Mouse (Mus musculus) limb, embryonic 13.5 days (tissue): Measurements from ENCODE around the gene Rab36. TPM values are rescaled to one million over a fixed set of nuclear protein-coding genes. Genes with fewer than 3 reads are reported as not detected.

Experiments used
- ATAC-seq: fragments of 200-750 bp; cut with Nextera tagmentation; 2 replicates; pipeline ENCODE4 v1.8.0; 2017; ENCODE audit warnings: low read depth, moderate number of reproducible peaks, moderate TSS enrichment; ENCODE audit not compliant: low FRiP score
- H3K27ac ChIP-seq: fragments of 300-500 bp; sonication (generic); 2 replicates; pipeline ENCODE4 v1.5.1; 2015; ENCODE audit warnings: inconsistent platforms, mild to moderate bottlenecking, moderate library complexity
- H3K27me3 ChIP-seq: fragments of 300-500 bp; sonication (generic); 2 replicates; pipeline ENCODE4 v1.6.1; 2015; ENCODE audit warnings: mild to moderate bottlenecking, inconsistent platforms
- H3K36me3 ChIP-seq: fragments of 300-500 bp; sonication (generic); 2 replicates; pipeline ENCODE4 v1.6.1; 2015; ENCODE audit warnings: inconsistent platforms, mild to moderate bottlenecking, moderate library complexity
- H3K4me1 ChIP-seq: fragments of 300-500 bp; sonication (generic); 2 replicates; pipeline ENCODE4 v1.6.1; 2015; ENCODE audit warnings: inconsistent platforms
- H3K4me2 ChIP-seq: fragments of 300-500 bp; sonication (generic); replicated peaks from 2 replicates; pipeline ENCODE4 v1.6.1; 2015; ENCODE audit warnings: inconsistent platforms, mild to moderate bottlenecking, moderate library complexity
- H3K4me3 ChIP-seq: fragments of 300-500 bp; sonication (generic); 2 replicates; pipeline ENCODE4 v1.5.1; 2015; ENCODE audit warnings: moderate library complexity, mild to moderate bottlenecking, inconsistent platforms
- H3K9ac ChIP-seq: fragments of 300-500 bp; sonication (generic); 2 replicates; pipeline ENCODE4 v1.6.1; 2015; ENCODE audit warnings: mild to moderate bottlenecking, inconsistent platforms
- H3K9me3 ChIP-seq: fragments of 300-500 bp; sonication (generic); 2 replicates; pipeline ENCODE4 v1.6.1; 2016; ENCODE audit warnings: inconsistent platforms
- WGBS: fragments of 180-500 bp; shearing (Covaris S2); methylation state at CpG from one replicate; pipeline ENCODE4 v1.1.7; 2015; 5-methylcytosine and 5-hydroxymethylcytosine counted together
- polyA plus RNA-seq: library from polyadenylated mRNA; unstranded; fragments of >200 nt; fragmentation: Nextera tagmentation; extraction: Ambion mirVana; gene quantifications from 2 replicates; pipeline ENCODE4 v1.2.1, GENCODE M21; 2015

The Rab36 gene
- polyA plus RNA-seq, 1 experiment from 2014 or later: 11.2 TPM

DNA sequence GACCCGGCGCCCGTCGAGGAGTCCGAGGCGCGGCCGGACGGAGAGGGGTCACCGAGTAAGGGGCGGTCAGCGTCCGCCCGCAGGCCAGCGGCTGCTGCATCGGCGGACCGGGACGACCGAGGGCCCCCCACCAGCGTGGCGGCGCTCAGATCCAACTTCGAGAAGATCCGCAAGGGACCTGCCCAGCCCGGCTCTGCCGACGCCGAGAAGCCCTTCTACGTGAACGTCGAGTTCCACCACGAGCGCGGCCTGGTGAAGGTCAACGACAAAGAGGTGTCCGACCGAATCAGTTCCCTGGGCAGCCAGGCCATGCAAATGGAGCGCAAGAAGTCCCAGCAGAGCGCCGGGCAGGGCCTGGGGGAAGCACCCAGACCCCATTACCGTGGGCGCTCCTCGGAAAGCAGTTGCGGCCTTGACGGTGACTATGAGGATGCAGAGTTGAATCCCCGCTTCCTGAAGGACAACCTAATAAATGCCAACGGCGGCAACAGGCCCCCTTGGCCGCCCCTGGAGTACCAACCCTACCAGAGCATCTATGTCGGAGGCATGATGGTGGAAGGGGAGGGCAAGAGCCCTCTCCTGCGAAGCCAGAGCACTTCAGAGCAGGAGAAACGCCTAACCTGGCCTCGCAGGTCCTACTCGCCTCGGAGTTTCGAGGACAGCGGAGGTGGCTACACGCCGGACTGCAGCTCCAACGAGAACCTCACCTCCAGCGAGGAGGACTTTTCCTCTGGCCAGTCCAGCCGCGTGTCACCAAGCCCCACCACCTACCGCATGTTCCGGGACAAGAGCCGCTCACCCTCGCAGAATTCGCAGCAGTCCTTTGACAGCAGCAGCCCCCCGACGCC is 24.7 kb downstream of the Rab36 start:
- H3K4me2 ChIP-seq: peak overlapping the region; percentile 97
- H3K9ac ChIP-seq: peak overlapping the region; percentile 86
- 1% methylated on average over 71 of the region's 71 CpGs for WGBS
- H3K36me3 ChIP-seq: peaks cover 23% of the 10 kb centered on the region
- ATAC-seq: no peak
- H3K27me3 ChIP-seq: no peaks in the 10 kb centered on the region
- no peaks in the 10 kb centered on the region for H3K9me3 ChIP-seq
- no peak overlapping the region for H3K27ac ChIP-seq
- H3K4me3 ChIP-seq: peak overlapping the region; percentile 89
- H3K4me1 ChIP-seq: peaks cover 54% of the 10 kb centered on the region

- Histone ChIP-seq H3K27ac (no peak overlapping the region), H3K27me3 (no peaks in the 10 kb centered on the region), H3K9me3 (no peaks in the 10 kb centered on the region), H3K4me1 (peaks cover 55% of the 10 kb centered on the region), H3K9ac (peak overlapping the region; percentile 86), H3K4me2 (peak overlapping the region; percentile 97), H3K36me3 (peaks cover 26% of the 10 kb centered on the region), H3K4me3 (peak overlapping the region; percentile 89)
- 13% methylated on average over 6 of the region's 6 CpGs for WGBS
- no peak for ATAC-seq
These were observed 25.3 kb downstream of the Rab36 start for GRCm38 (mm10) chr10:75062189-75062561.

GRCm38 (mm10) chr10:75062621-75063020 is 25.8 kb downstream of the Rab36 start:
- peak overlapping the region; percentile 86; the same call in 1 of the 2 replicates for H3K9ac ChIP-seq
- no peak overlapping the region for H3K27ac ChIP-seq
- H3K27me3 ChIP-seq: no peaks in the 10 kb centered on the region
- H3K4me3 ChIP-seq: peak overlapping the region; percentile 89
- ATAC-seq: no peak
- WGBS: 28% methylated on average over 6 of the region's 6 CpGs
- H3K36me3 ChIP-seq: peaks cover 26% of the 10 kb centered on the region
- H3K9me3 ChIP-seq: no peaks in the 10 kb centered on the region
- peak overlapping the region; percentile 97 for H3K4me2 ChIP-seq
- peaks cover 59% of the 10 kb centered on the region for H3K4me1 ChIP-seq

GRCm38 (mm10) chr10:75063301-75063965 is 26.6 kb downstream of the Rab36 start:
- no peak for ATAC-seq
- no peaks in the 10 kb centered on the region for H3K9me3 ChIP-seq
- 0 out of 2 replicates have a peak overlapping the region, but pooled peaks have one; percentile 31 for H3K9ac ChIP-seq
- peaks cover 67% of the 10 kb centered on the region for H3K4me1 ChIP-seq
- H3K36me3 ChIP-seq: peaks cover 26% of the 10 kb centered on the region
- no peak overlapping the region for H3K27ac ChIP-seq
- H3K27me3 ChIP-seq: no peaks in the 10 kb centered on the region
- WGBS: 68% methylated on average over 12 of the region's 12 CpGs
- peak overlapping the region; percentile 97 for H3K4me2 ChIP-seq
- H3K4me3 ChIP-seq: peak overlapping the region; percentile 89

- no peak overlapping the region for H3K4me2 ChIP-seq
- peaks cover 69% of the 10 kb centered on the region for H3K4me1 ChIP-seq
- H3K36me3 ChIP-seq: peaks cover 26% of the 10 kb centered on the region
- H3K4me3 ChIP-seq: no peak overlapping the region
- H3K9me3 ChIP-seq: no peaks in the 10 kb centered on the region
- WGBS: 79% methylated on average over 6 of the region's 6 CpGs
- ATAC-seq: no peak
- H3K27ac ChIP-seq: no peak overlapping the region
- no peak overlapping the region for H3K9ac ChIP-seq
- no peaks in the 10 kb centered on the region for H3K27me3 ChIP-seq
These were observed 28.8 kb downstream of the Rab36 start for GRCm38 (mm10) chr10:75065691-75066090.

GRCm38 (mm10) chr10:75067446-75067845 is 30.6 kb downstream of the Rab36 start:
- H3K9me3 ChIP-seq: no peaks in the 10 kb centered on the region
- H3K4me2 ChIP-seq: no peak overlapping the region
- H3K27me3 ChIP-seq: no peaks in the 10 kb centered on the region
- peaks cover 67% of the 10 kb centered on the region for H3K4me1 ChIP-seq
- H3K27ac ChIP-seq: no peak overlapping the region
- H3K36me3 ChIP-seq: peaks cover 30% of the 10 kb centered on the region
- no peak overlapping the region for H3K9ac ChIP-seq
- ATAC-seq: no peak
- H3K4me3 ChIP-seq: no peak overlapping the region

GRCm38 (mm10) chr10:75068086-75068485 is 31.2 kb downstream of the Rab36 start:
- H3K36me3 ChIP-seq: peaks cover 30% of the 10 kb centered on the region
- ATAC-seq: no peak
- H3K9me3 ChIP-seq: no peaks in the 10 kb centered on the region
- peaks cover 63% of the 10 kb centered on the region for H3K4me1 ChIP-seq
- no peak overlapping the region for H3K9ac ChIP-seq
- H3K4me3 ChIP-seq: no peak overlapping the region
- no peaks in the 10 kb centered on the region for H3K27me3 ChIP-seq
- 41% methylated on average over 2 of the region's 2 CpGs for WGBS
- no peak overlapping the region for H3K4me2 ChIP-seq
- H3K27ac ChIP-seq: no peak overlapping the region

- no peak overlapping the region for H3K4me2 ChIP-seq
- 51% methylated on average over 12 of the region's 12 CpGs for WGBS
- H3K27me3 ChIP-seq: no peaks in the 10 kb centered on the region
- H3K4me3 ChIP-seq: no peak overlapping the region
- peaks cover 56% of the 10 kb centered on the region for H3K4me1 ChIP-seq
- peaks cover 30% of the 10 kb centered on the region for H3K36me3 ChIP-seq
- H3K9me3 ChIP-seq: no peaks in the 10 kb centered on the region
- ATAC-seq: no peak
- H3K27ac ChIP-seq: no peak overlapping the region
- no peak overlapping the region for H3K9ac ChIP-seq
These were observed 31.9 kb downstream of the Rab36 start for GRCm38 (mm10) chr10:75068624-75069328.

GRCm38 (mm10) chr10:75070281-75070976 is 33.6 kb downstream of the Rab36 start:
- Histone ChIP-seq H3K27ac (no peak overlapping the region), H3K4me1 (peaks cover 40% of the 10 kb centered on the region), H3K36me3 (peaks cover 24% of the 10 kb centered on the region), H3K27me3 (no peaks in the 10 kb centered on the region), H3K9me3 (no peaks in the 10 kb centered on the region), H3K4me2 (no peak overlapping the region), H3K4me3 (no peak overlapping the region), H3K9ac (no peak overlapping the region)
- 62% methylated on average over 11 of the region's 11 CpGs for WGBS
- no peak for ATAC-seq

- H3K9ac ChIP-seq: no peak overlapping the region
- peaks cover 24% of the 10 kb centered on the region for H3K4me1 ChIP-seq
- WGBS: 86% methylated on average over 5 of the region's 5 CpGs
- peaks cover 17% of the 10 kb centered on the region; the same call in 1 of the 2 replicates for H3K36me3 ChIP-seq
- H3K4me2 ChIP-seq: no peak overlapping the region
- H3K9me3 ChIP-seq: no peaks in the 10 kb centered on the region
- H3K27ac ChIP-seq: no peak overlapping the region
- no peak for ATAC-seq
- H3K27me3 ChIP-seq: no peaks in the 10 kb centered on the region
- H3K4me3 ChIP-seq: no peak overlapping the region
These were observed 38.8 kb downstream of the Rab36 start for GRCm38 (mm10) chr10:75075665-75076064.

DNA sequence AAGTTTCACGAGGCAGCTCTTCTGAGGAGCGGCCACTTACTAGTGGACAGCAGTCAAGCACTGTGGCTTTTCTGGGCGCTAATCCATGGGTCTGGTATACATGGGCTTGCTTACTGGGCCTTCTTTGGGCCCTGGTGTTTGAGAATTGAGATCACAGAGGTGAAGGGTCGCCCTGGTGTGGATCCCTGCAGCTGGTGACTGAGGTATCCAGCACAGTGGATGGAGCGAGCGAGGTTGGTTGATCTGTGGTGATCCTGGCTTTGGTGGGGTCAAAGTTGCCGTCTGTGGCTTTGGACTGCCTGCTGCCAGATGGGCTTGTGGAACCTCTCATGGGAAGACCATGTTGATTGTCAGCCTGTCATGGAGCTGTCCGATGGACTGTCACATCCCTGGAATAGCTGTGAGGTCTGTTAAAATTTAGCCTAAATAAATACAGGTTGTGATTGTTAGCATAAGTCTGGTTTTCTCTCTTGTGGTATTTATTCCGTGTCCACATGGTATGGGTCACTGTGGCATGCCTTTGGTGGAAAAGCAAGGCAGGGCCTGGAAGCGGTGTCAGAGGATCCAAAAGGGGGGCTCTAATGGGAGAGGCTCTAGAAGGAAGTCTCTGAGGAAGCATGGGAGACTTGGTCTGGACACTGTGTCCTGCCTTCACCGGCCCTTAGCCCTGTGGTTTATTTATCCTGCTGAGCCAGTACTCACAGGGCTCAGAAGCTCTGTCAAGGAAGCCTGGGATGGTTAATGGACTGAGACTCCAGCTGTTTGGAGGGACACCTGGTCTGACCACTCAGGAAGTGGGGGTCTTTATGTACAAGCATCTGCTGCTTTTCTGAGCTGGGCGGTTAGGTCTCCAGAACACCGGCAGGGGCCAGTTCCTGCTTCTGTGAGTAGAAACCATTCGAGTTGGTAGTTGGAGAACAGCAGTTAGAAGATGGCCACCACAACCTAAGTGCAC is 41.6 kb downstream of the Rab36 start:
- Histone ChIP-seq H3K9ac (no peak overlapping the region), H3K36me3 (peaks cover 19% of the 10 kb centered on the region; the same call in 1 of the 2 replicates), H3K27ac (no peak overlapping the region), H3K9me3 (no peaks in the 10 kb centered on the region), H3K4me3 (no peak overlapping the region), H3K4me1 (peaks cover 10% of the 10 kb centered on the region), H3K27me3 (no peaks in the 10 kb centered on the region), H3K4me2 (no peak overlapping the region)
- WGBS: 74% methylated on average over 14 of the region's 14 CpGs
- no peak for ATAC-seq
